Mouse (Mus musculus) lung, postnatal 10 days (tissue): Measurements from ENCODE around the gene Fam117b.

Experiments used
- DNase-seq: peaks from one replicate; pipeline ENCODE4 v3.0.0; 2021

Fam117b gene

GRCm38 (mm10) chr1:59912413-59913157, at the start of gene Fam117b:
Gene Fam117b (plus strand): TSS chr1:59913006.
- DNase-seq: peak; percentile 99

- no peak for DNase-seq
These were observed 44.8 kb upstream of the Fam117b start for GRCm38 (mm10) chr1:59868041-59868440.

GRCm38 (mm10) chr1:59874023-59874422, 38.8 kb upstream of the Fam117b start:
- DNase-seq: no peak

- no peak for DNase-seq
These were observed 34.7 kb upstream of the Fam117b start for GRCm38 (mm10) chr1:59878098-59878497.

- peak; percentile 85 for DNase-seq
These were observed 29.3 kb upstream of the Fam117b start for GRCm38 (mm10) chr1:59883349-59884134.

- no peak for DNase-seq
These were observed 25.9 kb upstream of the Fam117b start for GRCm38 (mm10) chr1:59886899-59887298.

- DNase-seq: no peak
These were observed 24.8 kb upstream of the Fam117b start for GRCm38 (mm10) chr1:59888018-59888417.

- DNase-seq: no peak
These were observed 21.6 kb upstream of the Fam117b start for GRCm38 (mm10) chr1:59891185-59891584.

GRCm38 (mm10) chr1:59892777-59893176, 20.0 kb upstream of the Fam117b start:
- no peak for DNase-seq

- no peak for DNase-seq
These were observed 18.8 kb upstream of the Fam117b start for GRCm38 (mm10) chr1:59894025-59894424.

GRCm38 (mm10) chr1:59895456-59895855, 17.4 kb upstream of the Fam117b start:
- DNase-seq: peak; percentile 71

- DNase-seq: no peak
These were observed 15.5 kb upstream of the Fam117b start for GRCm38 (mm10) chr1:59897147-59897798.

GRCm38 (mm10) chr1:59899679-59900078, 13.1 kb upstream of the Fam117b start:
- no peak for DNase-seq

- DNase-seq: no peak
These were observed 11.5 kb upstream of the Fam117b start for GRCm38 (mm10) chr1:59901082-59901876.

- DNase-seq: peak; percentile 66
These were observed 10.2 kb upstream of the Fam117b start for GRCm38 (mm10) chr1:59902634-59903033.

- DNase-seq: no peak
These were observed 8.0 kb upstream of the Fam117b start for GRCm38 (mm10) chr1:59904630-59905295.

- no peak for DNase-seq
These were observed 6.9 kb upstream of the Fam117b start for GRCm38 (mm10) chr1:59905916-59906315.

- DNase-seq: no peak
These were observed 5.8 kb upstream of the Fam117b start for GRCm38 (mm10) chr1:59906819-59907521.

- DNase-seq: no peak
These were observed 5.1 kb upstream of the Fam117b start for GRCm38 (mm10) chr1:59907700-59908099.

- no peak for DNase-seq
These were observed 1.9 kb upstream of the Fam117b start for GRCm38 (mm10) chr1:59910941-59911340.

- DNase-seq: peak; percentile 50
These were observed 526 bp downstream of the Fam117b start for GRCm38 (mm10) chr1:59913195-59913868.
